Mouse (Mus musculus) olfactory bulb, adult 2 months (tissue): ENCODE data around the gene Clpp. TPM values are rescaled to one million over a fixed set of nuclear protein-coding genes. Genes with fewer than 3 reads are reported as not detected.

Source experiments
- H3K27ac ChIP-seq: fragments of 200-500 bp; 2 replicates; pipeline ENCODE4 v1.5.1; 2012; ENCODE audit warnings: low read depth, low read length; ENCODE audit not compliant: insufficient read depth
- H3K4me1 ChIP-seq: fragments of 200-500 bp; 2 replicates; pipeline ENCODE4 v1.6.1; 2012; ENCODE audit warnings: low read length; ENCODE audit not compliant: control insufficient read depth, insufficient read depth
- H3K4me3 ChIP-seq: fragments of 200-500 bp; 2 replicates; pipeline ENCODE4 v1.5.1; 2012; ENCODE audit warnings: mild to moderate bottlenecking, low read depth, low read length, moderate library complexity; ENCODE audit not compliant: insufficient read depth
- CTCF ChIP-seq: fragments of 200-500 bp; IDR thresholded peaks from 2 replicates; pipeline ENCODE4 v1.5.1; 2012; ENCODE audit warnings: low read depth, mild to moderate bottlenecking, low read length, moderate library complexity; ENCODE audit not compliant: insufficient read depth
- POLR2A ChIP-seq: fragments of 200-500 bp; IDR thresholded peaks from 2 replicates; pipeline ENCODE4 v1.6.1; 2012; ENCODE audit warnings: mild to moderate bottlenecking, low read depth, low read length, moderate library complexity; ENCODE audit not compliant: insufficient read depth
- WGBS: fragments of 180-500 bp; shearing (Covaris S2); methylation state at CpG from one replicate; pipeline ENCODE4 v1.1.7; 2018; 5-methylcytosine and 5-hydroxymethylcytosine counted together
- polyA plus RNA-seq: library from polyadenylated mRNA; stranded (reverse); fragments of >200 nt; gene quantifications from 2 replicates; pipeline ENCODE4 v1.2.4, GENCODE M21; 2012; ENCODE audit warnings: low replicate concordance; ENCODE audit not compliant: missing spikeins, insufficient read depth, insufficient read length

The Clpp gene
- polyA plus RNA-seq, 1 experiment, result not detected

GRCm38 (mm10) chr17:56969321-56969720 lies 20.8 kb upstream of the Clpp start:
- no peak overlapping the region for H3K27ac ChIP-seq
- 76% methylated on average over 3 of the region's 3 CpGs for WGBS

GRCm38 (mm10) chr17:56970081-56970480 lies 20.0 kb upstream of the Clpp start:
- WGBS, result 67% methylated on average over 5 of the region's 5 CpGs
- Histone ChIP-seq H3K4me3 (no peak overlapping the region), H3K27ac (no peak overlapping the region), H3K4me1 (no peaks in the 10 kb centered on the region)
- TF ChIP-seq POLR2A, result no peak
- no peak for TF ChIP-seq CTCF

More at GRCm38 (mm10) chr17:56969321-56969720, 20.8 kb upstream of the Clpp start:
- Histone ChIP-seq H3K4me1 (no peaks in the 10 kb centered on the region), H3K4me3 (no peak overlapping the region)
- TF ChIP-seq POLR2A (no peak), CTCF (no peak)

- WGBS, result 72% methylated on average over 14 of the region's 14 CpGs
- Histone ChIP-seq H3K4me1 (no peaks in the 10 kb centered on the region), H3K4me3 (no peak overlapping the region), H3K27ac (no peak overlapping the region)
- TF ChIP-seq CTCF, result no peak
- TF ChIP-seq POLR2A, result no peak
Observed at GRCm38 (mm10) chr17:56973956-56974707, 16.0 kb upstream of the Clpp start.

GRCm38 (mm10) chr17:56974708-56975240 lies 15.3 kb upstream of the Clpp start:
- TF ChIP-seq CTCF (no peak), POLR2A (no peak)
- WGBS, result 81% methylated on average over 5 of the region's 5 CpGs
- Histone ChIP-seq H3K27ac (no peak overlapping the region), H3K4me3 (no peak overlapping the region), H3K4me1 (no peaks in the 10 kb centered on the region)

GRCm38 (mm10) chr17:56975391-56975790 lies 14.7 kb upstream of the Clpp start:
- Histone ChIP-seq H3K27ac (no peak overlapping the region), H3K4me3 (no peak overlapping the region), H3K4me1 (no peaks in the 10 kb centered on the region)
- 80% methylated on average over 3 of the region's 3 CpGs for WGBS
- no peak for TF ChIP-seq POLR2A
- no peak for TF ChIP-seq CTCF

- Histone ChIP-seq H3K4me3 (no peak overlapping the region), H3K27ac (no peak overlapping the region), H3K4me1 (no peaks in the 10 kb centered on the region)
- TF ChIP-seq CTCF (no peak), POLR2A (no peak)
- 83% methylated on average over 8 of the region's 8 CpGs for WGBS
Observed at GRCm38 (mm10) chr17:56976531-56977390, 13.3 kb upstream of the Clpp start.

- no peak for TF ChIP-seq CTCF
- TF ChIP-seq POLR2A, result no peak
- 39% methylated on average over 7 of the region's 8 CpGs for WGBS
- Histone ChIP-seq H3K27ac (no peak overlapping the region), H3K4me1 (no peaks in the 10 kb centered on the region), H3K4me3 (no peak overlapping the region)
Observed at GRCm38 (mm10) chr17:56979524-56979923, 10.6 kb upstream of the Clpp start.

- Histone ChIP-seq H3K4me3 (no peak overlapping the region), H3K4me1 (no peaks in the 10 kb centered on the region), H3K27ac (no peak overlapping the region)
- TF ChIP-seq CTCF, result no peak
- no peak for TF ChIP-seq POLR2A
- WGBS, result 83% methylated on average over 7 of the region's 7 CpGs
Observed at GRCm38 (mm10) chr17:56981049-56981448, 9.1 kb upstream of the Clpp start.

GRCm38 (mm10) chr17:56982013-56982412 lies 8.1 kb upstream of the Clpp start, which contains the start of gene Acer1:
TSS of gene Acer1 (minus strand) at chr17:56982126.
- 79% methylated on average over 5 of the region's 5 CpGs for WGBS
- Histone ChIP-seq H3K4me1 (no peaks in the 10 kb centered on the region), H3K4me3 (no peak within 1 kb of the TSS), H3K27ac (no peak within 1 kb of the TSS)
- TF ChIP-seq CTCF (no peak), POLR2A (no peak)
